Mouse (Mus musculus): ENCODE measurements around the gene Marcks.

The Marcks gene

DNA sequence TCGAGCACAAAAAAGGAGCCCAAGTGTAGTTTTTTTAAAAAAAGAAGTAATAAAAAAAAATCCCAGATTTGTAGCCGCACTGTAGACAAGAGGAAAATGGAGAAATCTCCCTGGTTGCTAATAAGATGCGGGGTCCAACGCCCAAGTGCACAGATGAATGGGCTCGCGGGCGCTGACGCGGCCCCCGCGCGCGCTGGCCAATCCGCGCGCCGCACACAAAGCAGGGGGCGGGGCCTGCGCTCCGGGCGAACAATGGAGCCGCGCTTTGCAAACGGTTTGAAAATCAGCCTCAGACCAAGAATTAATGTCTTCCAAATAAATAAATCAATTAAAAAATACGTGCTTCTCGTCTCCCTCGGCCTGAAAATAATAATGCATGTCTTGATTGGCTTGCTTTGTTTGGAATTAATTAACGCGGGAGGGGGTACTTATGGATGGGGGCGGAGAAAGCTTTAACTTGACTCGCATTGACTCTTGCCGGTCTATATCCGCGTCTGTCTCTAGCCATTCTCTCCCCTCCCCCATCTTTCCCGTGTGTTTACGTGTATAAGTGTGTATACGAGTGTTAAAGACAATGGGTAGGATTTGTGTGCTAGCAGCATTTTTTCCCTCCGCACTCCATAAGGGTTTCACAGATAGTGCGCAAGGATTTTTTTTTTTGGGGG is at the start of gene Marcks:
Marcks (minus strand) TSS at position 143 of the 665 bp plus-strand sequence.
- DNase-seq = peak; percentile 81

DNA sequence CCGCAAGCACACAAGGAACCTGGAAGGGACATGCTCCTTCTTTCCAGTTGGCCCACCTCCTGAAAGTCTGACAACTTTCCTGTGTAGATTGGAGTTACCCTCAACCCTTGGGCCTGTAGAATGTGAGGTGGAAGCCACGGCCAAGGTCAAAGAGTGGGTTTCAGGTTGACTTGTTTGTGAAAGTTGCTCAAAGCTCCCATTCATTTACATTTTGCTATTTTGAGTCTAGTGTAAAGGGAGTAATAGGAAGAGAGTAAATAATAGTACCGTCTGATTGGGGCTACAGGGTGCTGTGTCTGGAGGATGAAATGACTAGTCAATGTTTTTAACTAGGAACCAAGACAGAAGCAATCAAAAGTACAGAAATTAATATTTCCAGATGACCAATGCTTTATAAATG is 38.4 kb upstream of the Marcks start:
- no peak for DNase-seq

GRCm38 (mm10) chr10:37172416-37172950 is 33.8 kb upstream of the Marcks start:
- DNase-seq = no peak

DNA sequence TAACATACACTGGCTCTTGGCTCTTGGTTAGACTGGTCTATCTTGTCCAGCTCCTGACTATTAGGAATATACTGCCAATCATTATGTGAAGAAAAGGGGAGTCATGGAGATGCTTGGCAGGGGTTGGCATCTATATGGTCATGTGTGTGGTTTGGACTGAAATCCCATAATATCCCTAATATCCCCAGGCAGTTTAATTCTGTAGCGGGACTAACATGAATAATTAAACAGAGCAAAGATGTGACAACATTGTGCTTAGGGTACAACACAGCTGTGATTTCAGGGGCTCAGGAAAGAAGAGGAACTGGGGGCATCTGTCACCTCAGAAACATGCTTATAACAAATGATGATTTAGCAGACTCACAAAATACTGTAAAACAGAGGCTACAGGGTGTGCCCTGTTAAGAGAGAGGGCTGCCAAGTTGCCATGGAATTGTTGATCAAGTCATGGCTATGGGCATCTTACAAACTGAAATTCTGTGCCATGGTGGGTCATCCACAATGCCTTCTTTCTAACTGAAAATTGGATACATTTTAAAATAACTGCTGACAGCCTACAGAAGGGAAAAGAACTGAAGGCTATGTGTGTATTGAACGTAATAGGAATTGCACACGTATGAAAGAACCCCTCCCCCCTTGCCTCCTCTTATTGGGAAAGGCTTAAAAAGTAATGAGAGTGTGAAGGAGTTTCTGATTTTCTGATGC is 33.1 kb upstream of the Marcks start:
- DNase-seq = no peak

- no peak for DNase-seq
Observed at GRCm38 (mm10) chr10:37170878-37171277, 32.2 kb upstream of the Marcks start.

GRCm38 (mm10) chr10:37170466-37170865 is 31.7 kb upstream of the Marcks start:
- no peak for DNase-seq

GRCm38 (mm10) chr10:37167527-37167926 is 28.8 kb upstream of the Marcks start:
- no peak for DNase-seq

DNA sequence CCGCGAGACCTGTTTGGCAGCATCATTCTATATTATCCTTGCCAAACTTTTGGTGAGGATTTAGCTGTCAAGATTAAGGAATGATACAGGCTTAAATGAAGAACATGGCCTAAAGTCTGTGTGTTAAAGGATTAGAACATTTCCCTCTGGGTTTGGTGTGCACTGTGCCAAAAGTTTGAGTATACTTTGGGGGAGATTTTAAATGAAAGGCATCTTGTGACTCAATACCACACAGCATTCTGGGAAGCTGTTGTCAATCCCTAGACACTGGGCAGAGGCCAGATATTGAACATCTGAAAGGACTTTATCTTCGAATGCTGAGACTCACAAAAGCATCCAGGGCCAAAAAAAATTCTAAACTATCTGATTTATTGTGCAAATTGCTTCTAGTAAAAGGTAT is 21.0 kb upstream of the Marcks start:
- no peak for DNase-seq

GRCm38 (mm10) chr10:37157156-37157555 is 18.4 kb upstream of the Marcks start:
- DNase-seq = no peak

- DNase-seq = no peak
Observed at GRCm38 (mm10) chr10:37155131-37155530, 16.4 kb upstream of the Marcks start.

- no peak for DNase-seq
Observed at GRCm38 (mm10) chr10:37151539-37152271, 13.0 kb upstream of the Marcks start.

- peak; percentile 35 for DNase-seq
Observed at GRCm38 (mm10) chr10:37148016-37148415, 9.3 kb upstream of the Marcks start.

DNA sequence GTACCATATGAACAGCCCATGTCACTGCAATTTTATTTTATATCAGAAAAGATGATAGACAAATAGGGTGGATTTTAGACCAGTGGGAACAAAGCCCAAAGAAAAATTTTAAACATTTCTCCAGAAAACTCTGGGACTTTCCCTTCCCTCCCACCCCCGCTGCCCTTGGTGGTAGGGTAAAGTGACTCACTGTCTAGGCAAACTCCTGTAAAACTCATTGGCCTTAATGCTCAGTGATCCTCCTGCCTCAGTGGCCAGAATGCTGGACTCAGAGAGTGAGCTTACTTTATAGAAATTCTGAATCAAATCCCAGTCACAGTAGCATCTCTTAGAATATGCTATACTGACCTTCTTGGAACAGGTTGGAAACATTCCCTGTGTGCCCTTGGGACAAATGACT is 6.7 kb upstream of the Marcks start:
- DNase-seq = no peak

- no peak for DNase-seq
Observed at GRCm38 (mm10) chr10:37141621-37142020, 2.9 kb upstream of the Marcks start.

DNA sequence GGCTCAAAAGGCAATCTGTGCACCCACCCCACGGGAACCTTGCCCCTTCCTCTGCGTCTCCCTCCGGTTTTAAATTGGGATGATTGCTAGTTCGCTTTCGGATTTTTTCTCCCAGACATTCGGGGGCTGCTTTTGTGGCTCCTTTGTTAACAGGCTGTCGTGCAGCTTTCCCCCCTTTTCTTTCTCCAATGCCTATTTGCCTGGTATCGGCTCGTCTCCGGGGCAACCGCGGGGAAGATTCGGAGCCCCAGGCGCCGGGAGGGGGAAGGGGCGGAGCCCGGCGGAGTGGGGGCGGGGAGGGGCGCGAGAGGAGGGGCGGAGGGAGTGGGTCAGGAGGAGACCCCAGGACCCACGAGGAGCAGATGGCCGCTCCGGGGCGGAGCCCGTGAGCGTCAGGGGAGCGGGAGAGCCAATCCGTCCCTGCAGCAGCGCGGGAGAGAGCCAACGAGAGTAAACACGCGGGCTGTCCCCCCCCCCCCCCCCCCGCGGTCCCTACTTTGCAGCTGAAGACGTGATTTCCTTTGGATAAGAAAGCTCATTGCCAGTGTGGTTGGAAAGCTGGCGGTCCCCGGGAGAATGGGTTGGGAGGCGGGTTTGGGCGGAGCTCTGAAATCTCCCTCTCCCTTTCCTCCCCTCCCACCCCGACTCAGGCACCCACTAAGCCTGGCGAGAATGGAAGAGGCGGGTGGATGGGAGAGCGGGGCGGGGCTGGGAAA is 2.2 kb upstream of the Marcks start:
- DNase-seq = peak; percentile 79

- peak; percentile 43 for DNase-seq
Observed at GRCm38 (mm10) chr10:37140166-37140735, 1.5 kb upstream of the Marcks start.

DNA sequence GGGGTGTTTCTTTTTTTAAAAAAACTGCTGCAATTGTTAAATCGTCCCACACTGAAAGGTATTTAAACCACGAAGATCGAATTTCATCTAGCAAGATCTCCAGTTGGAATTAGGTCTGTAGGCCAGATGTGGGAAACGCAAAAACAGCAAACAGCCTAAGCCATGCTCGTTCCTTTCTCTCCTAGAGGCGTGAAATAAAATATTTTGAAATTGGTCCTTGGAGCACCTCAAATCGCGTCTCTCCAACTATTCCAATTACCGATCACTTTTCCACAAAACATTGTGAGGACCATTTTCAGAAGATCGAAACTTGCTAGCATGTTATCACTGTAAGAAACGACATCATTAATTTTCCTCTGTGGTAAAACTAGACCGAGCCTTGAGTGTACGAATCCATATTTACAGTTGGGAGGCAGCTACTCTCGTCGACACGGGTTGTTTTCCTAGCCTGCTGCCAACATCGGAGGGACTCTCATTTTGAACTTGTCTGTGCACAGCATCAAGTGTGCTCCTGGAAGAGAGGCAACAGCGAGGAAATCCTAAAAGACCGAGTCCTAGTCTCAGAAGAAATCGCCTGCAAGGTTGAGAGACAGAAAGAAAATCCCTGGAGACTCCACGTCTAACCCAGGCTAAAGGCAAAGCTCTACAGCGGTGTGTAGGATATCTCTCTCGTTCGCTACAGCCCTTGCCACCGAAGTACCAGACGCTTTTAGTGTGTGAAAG is 884 bp upstream of the Marcks start:
- peak; percentile 28 for DNase-seq

GRCm38 (mm10) chr10:37138311-37138731 is 399 bp downstream of the Marcks start:
- peak; percentile 18 for DNase-seq

- DNase-seq = peak; percentile 45
Observed at GRCm38 (mm10) chr10:37137531-37138310, 999 bp downstream of the Marcks start.

DNA sequence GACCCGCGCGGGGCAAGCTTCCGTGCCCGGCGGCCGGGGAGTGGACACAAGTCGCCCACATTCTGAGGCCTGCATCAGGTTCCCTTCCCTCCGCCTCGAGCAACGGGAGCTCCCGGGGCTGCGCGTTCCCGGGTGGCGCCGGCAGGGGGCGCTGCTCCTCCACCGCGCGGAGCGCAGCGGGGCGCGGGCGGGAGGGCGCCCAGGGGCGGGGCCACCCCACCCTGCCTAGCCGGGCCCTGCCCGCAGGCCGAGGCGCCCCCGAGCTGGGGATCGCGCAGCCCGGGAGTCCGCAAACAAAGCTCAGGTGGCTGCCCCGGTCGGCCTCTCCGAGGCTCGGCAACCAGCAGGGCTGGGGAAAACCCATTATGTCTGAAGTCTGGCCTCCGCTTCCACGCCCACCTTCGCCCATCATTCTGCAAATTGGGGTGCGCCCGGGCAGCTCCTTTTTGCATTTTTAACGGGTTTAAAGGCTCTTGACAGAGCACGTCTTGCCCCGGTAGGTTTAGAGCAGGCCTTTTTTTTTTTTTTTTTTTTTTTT is 1.7 kb downstream of the Marcks start:
- DNase-seq = peak; percentile 84

Data from kidney, adult 9 months (tissue).